Mouse (Mus musculus) midbrain, embryonic 11.5 days (tissue): ENCODE data around the gene Zcchc13. TPM values are rescaled to one million over a fixed set of nuclear protein-coding genes. Genes with fewer than 3 reads are reported as not detected.
A peak's percentile ranks its signal among the peaks of the same experiment; 100 is the strongest.

Source experiments
- ATAC-seq: fragments of 200-750 bp; cut with Nextera tagmentation; 2 replicates; pipeline ENCODE4 v1.8.0; 2017; ENCODE audit warnings: moderate TSS enrichment, moderate library complexity; ENCODE audit not compliant: low FRiP score
- DNase-seq: peaks from one replicate; pipeline ENCODE4 v3.0.0; 2015; ENCODE audit warnings: low spot score; ENCODE audit errors: missing footprints
- H3K27ac ChIP-seq: fragments of 300-500 bp; sonication (generic); 2 replicates; pipeline ENCODE4 v1.5.1; 2014; ENCODE audit warnings: low read depth, low read length
- H3K27me3 ChIP-seq: fragments of 300-500 bp; sonication (generic); 2 replicates; pipeline ENCODE4 v1.6.1; 2014; ENCODE audit warnings: mild to moderate bottlenecking, low read length, moderate library complexity, mixed read lengths; ENCODE audit not compliant: control insufficient read depth, insufficient read depth
- H3K36me3 ChIP-seq: fragments of 300-500 bp; sonication (generic); 2 replicates; pipeline ENCODE4 v1.6.1; 2014; ENCODE audit warnings: mild to moderate bottlenecking, low read length, moderate library complexity, mixed read lengths; ENCODE audit not compliant: control insufficient read depth, insufficient read depth
- H3K4me1 ChIP-seq: fragments of 300-500 bp; sonication (generic); 2 replicates; pipeline ENCODE4 v1.6.1; 2014; ENCODE audit warnings: low read length; ENCODE audit not compliant: control insufficient read depth, insufficient read depth
- H3K4me2 ChIP-seq: fragments of 300-500 bp; sonication (generic); 2 replicates; pipeline ENCODE4 v1.6.1; 2014; ENCODE audit warnings: mild to moderate bottlenecking, moderate library complexity
- H3K4me3 ChIP-seq: fragments of 300-500 bp; sonication (generic); 2 replicates; pipeline ENCODE4 v1.5.1; 2014; ENCODE audit warnings: low read depth, low read length
- H3K9ac ChIP-seq: fragments of 300-500 bp; sonication (generic); 2 replicates; pipeline ENCODE4 v1.6.1; 2014; ENCODE audit warnings: low read length
- H3K9me3 ChIP-seq: fragments of 300-500 bp; sonication (generic); 2 replicates; pipeline ENCODE4 v1.6.1; 2016; ENCODE audit warnings: low read length; ENCODE audit not compliant: control insufficient read depth
- WGBS: fragments of 180-500 bp; shearing (Covaris S2); extraction: QIAGEN DNeasy Blood & Tissue Kit; methylation state at CpG from one replicate; pipeline ENCODE4 v1.1.7; 2014; 5-methylcytosine and 5-hydroxymethylcytosine counted together
- polyA plus RNA-seq: library from polyadenylated mRNA; unstranded; fragments of >200 nt; fragmentation: Nextera tagmentation; extraction: Ambion mirVana; gene quantifications from 2 replicates; pipeline ENCODE4 v1.2.1, GENCODE M21; 2014

The Zcchc13 gene
- polyA plus RNA-seq, 1 experiment from 2014 or later = not detected

DNA sequence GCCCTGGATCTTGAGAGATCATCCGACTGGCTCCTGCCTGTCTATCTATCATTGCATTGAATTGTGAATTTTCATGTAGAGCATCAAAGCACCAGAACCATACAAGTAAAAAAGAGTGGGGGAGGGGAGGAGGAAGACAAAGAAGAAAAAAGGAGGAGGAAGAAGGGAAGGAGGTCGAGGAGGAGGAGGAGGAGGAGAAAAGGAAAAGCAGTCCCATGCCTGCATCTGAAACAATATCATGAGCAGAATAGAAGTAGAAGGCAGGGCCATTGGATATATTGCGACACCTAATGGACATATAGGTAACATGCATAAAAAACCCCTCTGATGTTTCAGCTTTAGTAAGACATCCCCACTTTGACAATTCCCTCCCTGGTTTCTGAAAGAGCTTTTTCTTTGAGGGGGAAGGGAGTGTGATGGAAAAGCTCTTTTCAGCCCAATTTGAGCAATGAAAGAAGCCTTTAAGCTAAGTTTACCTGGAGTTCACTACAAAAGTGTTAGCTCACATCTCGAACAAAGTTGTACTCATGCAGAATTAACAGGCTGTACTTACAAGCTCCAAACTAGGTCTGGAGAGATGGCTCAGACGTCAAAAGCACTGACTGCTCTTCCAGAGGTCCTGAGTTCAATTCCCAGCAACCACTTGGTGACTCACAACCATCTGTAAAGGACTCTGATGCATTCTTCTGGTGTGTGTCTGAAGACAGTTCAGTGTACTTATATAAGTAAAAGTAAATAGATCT, 5.8 kb upstream of the Zcchc13 start:
- H3K4me3 ChIP-seq = no peak overlapping the region
- H3K4me2 ChIP-seq = no peak overlapping the region
- peaks cover 4% of the 10 kb centered on the region for H3K4me1 ChIP-seq
- no peak overlapping the region for H3K27ac ChIP-seq
- no peaks in the 10 kb centered on the region for H3K36me3 ChIP-seq
- WGBS = 19% methylated on average over 5 of the region's 5 CpGs
- ATAC-seq (no peak), DNase-seq (peak; percentile 88)
- no peaks in the 10 kb centered on the region for H3K9me3 ChIP-seq
- 0 out of 2 replicates have a peak, but pooled peaks cover 2% of the 10 kb centered on the region for H3K27me3 ChIP-seq
- H3K9ac ChIP-seq = no peak overlapping the region

DNA sequence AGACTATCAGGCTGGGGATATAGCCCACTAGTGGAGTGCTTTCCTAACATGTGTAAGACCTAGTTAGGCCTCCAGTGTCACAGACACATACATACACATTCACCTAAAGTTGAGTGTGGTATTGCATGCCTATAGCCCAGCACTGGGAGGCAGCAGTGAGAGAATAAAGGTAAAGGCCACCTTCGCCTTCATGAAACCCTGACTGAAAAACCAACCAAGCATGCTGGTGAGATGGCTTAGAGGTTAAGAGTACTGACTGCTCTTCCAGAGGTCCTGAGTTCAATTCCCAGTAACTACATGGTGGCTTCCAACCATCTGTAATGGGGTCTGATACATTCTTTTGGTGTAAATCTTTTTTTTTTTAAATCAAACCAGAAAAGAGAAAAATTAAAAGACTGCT, 1.5 kb upstream of the Zcchc13 start:
- H3K27me3 ChIP-seq = peaks cover 2% of the 10 kb centered on the region; the same call in 1 of the 2 replicates
- H3K9ac ChIP-seq = no peak overlapping the region
- no peak overlapping the region for H3K4me2 ChIP-seq
- no peaks in the 10 kb centered on the region; the same call in 1 of the 2 replicates for H3K4me1 ChIP-seq
- 58% methylated on average over 1 of the region's 1 CpGs for WGBS
- no peaks in the 10 kb centered on the region for H3K36me3 ChIP-seq
- H3K4me3 ChIP-seq = no peak overlapping the region
- H3K9me3 ChIP-seq = no peaks in the 10 kb centered on the region
- H3K27ac ChIP-seq = no peak overlapping the region
- no peak for ATAC-seq
- DNase-seq = no peak

DNA sequence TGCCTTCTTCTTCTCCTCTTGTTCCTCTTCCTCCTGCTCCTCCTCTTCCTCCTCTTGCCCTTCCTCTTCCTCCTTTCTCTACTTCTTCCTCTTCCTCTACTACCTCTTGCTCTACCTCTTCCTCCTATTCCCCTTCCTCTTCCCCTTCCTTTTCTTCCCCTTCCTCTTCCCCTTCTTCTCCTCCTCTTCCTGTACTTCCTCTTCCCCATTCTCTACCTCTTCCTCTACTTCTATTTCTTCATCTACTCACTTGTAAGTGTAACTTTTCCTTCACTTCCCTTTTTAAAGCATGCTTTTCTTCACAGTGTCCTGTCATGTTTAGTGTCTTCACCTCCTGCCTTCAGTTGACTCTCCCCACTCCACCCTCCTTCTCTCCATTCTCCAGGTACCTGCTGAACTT, 3.5 kb downstream of the Zcchc13 start:
- ATAC-seq = no peak

DNA sequence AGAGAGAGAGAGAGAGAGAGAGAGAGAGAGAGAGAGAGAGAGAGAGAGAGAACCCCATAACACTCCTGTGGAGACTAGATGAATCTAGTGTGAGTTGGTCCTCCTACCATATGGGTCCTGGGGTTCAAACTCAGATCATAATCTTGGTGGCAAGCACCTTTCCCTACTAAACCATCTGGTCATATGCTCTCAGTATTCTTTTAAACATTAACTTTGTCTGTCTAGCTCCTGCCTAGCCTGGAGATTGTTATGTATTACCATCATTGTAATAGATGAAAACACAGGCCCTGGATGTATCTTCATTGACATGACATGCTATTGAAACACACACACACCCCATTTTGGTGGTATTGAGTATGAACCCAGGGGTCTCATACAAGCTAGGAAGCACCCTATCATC, 5.6 kb downstream of the Zcchc13 start:
- Histone ChIP-seq H3K9me3 (no peaks in the 10 kb centered on the region), H3K4me1 (no peaks in the 10 kb centered on the region), H3K9ac (no peak overlapping the region), H3K4me3 (no peak overlapping the region), H3K27ac (no peak overlapping the region), H3K27me3 (peaks cover 12% of the 10 kb centered on the region), H3K4me2 (no peak overlapping the region), H3K36me3 (no peaks in the 10 kb centered on the region)
- ATAC-seq = no peak
- no peak for DNase-seq

More for the DNA sequence above, 3.5 kb downstream of the Zcchc13 start:
- Histone ChIP-seq H3K4me1 (no peaks in the 10 kb centered on the region), H3K4me3 (no peak overlapping the region), H3K9ac (no peak overlapping the region), H3K9me3 (no peaks in the 10 kb centered on the region), H3K4me2 (no peak overlapping the region), H3K36me3 (no peaks in the 10 kb centered on the region), H3K27ac (no peak overlapping the region), H3K27me3 (peaks cover 12% of the 10 kb centered on the region)
- no peak for DNase-seq

DNA sequence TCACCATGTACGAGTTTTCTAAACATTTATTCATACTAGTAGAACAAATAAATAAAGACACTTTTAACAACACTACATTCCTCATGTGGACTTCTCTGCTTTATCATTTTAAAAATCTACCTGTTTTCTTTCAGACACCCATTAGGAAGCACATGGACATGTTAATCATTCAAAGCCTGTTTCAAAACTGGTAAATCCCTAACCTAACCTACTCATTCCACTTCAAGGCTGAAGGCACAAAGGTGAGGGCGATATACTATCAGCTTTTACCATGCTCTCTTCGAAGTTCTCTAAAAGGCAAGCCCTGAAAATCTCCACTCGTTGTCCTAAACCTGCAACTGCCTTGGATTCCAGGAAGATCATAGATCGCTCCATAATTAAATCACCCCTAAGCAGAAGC, 8.2 kb downstream of the Zcchc13 start:
- H3K4me2 ChIP-seq = no peak overlapping the region
- H3K27ac ChIP-seq = no peak overlapping the region
- no peak for DNase-seq
- ATAC-seq = no peak
- H3K9ac ChIP-seq = no peak overlapping the region
- H3K27me3 ChIP-seq = peaks cover 12% of the 10 kb centered on the region
- no peaks in the 10 kb centered on the region for H3K36me3 ChIP-seq
- H3K4me1 ChIP-seq = no peaks in the 10 kb centered on the region
- H3K4me3 ChIP-seq = no peak overlapping the region
- H3K9me3 ChIP-seq = no peaks in the 10 kb centered on the region
- WGBS = 86% methylated on average over 5 of the region's 5 CpGs

DNA sequence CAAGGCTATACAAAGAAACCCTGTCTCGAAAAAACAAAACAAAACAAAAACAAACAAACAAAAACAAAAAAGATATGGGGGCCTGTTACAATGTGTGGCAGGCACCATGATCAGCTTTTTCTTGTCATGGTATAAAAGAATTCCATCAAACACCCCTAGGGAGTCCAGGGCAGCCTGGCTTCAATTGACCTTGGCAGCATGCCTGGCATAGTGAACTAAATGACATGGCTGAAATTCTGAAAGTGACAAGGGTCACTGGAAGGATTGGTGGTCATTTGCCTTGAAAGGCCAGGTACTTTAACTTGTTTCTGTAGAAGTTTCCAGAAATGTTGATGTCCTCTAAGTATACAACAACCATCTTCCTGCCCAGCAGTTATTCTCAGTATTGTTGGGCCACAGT, 13.9 kb downstream of the Zcchc13 start:
- Histone ChIP-seq H3K27ac (no peak overlapping the region), H3K27me3 (peaks cover 5% of the 10 kb centered on the region; the same call in 1 of the 2 replicates), H3K4me2 (no peak overlapping the region), H3K36me3 (no peaks in the 10 kb centered on the region), H3K4me3 (no peak overlapping the region), H3K9me3 (no peaks in the 10 kb centered on the region), H3K4me1 (no peaks in the 10 kb centered on the region), H3K9ac (no peak overlapping the region)
- WGBS = 80% methylated on average over 1 of the region's 1 CpGs
- ATAC-seq = no peak
- DNase-seq = no peak

DNA sequence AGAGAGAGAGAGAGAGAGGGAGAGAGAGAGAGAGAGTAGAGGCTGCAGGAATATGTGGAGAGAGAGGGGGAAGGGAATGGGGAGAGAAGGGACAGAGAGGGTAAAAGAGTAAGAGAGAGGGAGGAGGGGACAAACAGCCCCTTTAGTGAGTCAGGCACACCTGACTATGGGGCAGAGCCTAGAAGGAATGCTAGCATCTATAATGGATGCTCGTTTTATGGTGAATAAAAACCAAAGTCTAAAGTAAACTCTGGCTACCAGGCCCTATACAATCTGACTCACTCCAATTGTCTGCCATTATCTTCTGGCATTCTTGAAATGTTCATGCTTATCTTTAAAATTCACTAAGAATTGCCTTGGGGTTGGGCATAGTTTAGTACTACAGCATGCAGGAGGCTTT, 21.7 kb downstream of the Zcchc13 start:
- peaks cover 10% of the 10 kb centered on the region for H3K27me3 ChIP-seq

DNA sequence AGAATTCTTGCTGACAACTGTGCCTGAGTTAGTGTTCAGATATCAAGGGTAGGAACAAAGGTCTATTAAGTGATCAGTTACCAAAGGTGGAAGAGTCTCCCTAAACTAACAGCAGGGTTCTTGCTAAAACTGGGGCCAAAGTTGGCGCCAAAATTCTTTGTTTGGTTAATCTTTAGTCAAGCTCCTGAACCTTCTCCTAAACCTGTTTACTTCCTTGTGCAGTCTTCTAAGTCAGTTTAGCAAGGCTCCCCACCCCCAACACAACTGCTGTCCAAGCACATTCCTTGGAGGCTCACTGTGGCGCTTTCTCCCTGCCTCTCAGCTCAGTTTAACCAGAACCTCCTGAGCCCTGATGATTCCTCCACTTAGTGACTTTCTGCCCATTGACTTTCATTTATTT, 22.6 kb downstream of the Zcchc13 start:
- H3K27ac ChIP-seq = no peak overlapping the region
- DNase-seq = no peak
- no peak overlapping the region for H3K4me2 ChIP-seq
- no peaks in the 10 kb centered on the region for H3K4me1 ChIP-seq
- H3K9me3 ChIP-seq = no peaks in the 10 kb centered on the region
- H3K36me3 ChIP-seq = no peaks in the 10 kb centered on the region
- H3K27me3 ChIP-seq = peaks cover 10% of the 10 kb centered on the region
- H3K4me3 ChIP-seq = no peak overlapping the region
- H3K9ac ChIP-seq = no peak overlapping the region
- ATAC-seq = no peak
- 30% methylated on average over 2 of the region's 2 CpGs for WGBS

More for the DNA sequence above, 21.7 kb downstream of the Zcchc13 start:
- no peak for ATAC-seq
- Histone ChIP-seq H3K27ac (no peak overlapping the region), H3K36me3 (no peaks in the 10 kb centered on the region), H3K9me3 (no peaks in the 10 kb centered on the region), H3K4me2 (no peak overlapping the region), H3K9ac (no peak overlapping the region), H3K4me1 (no peaks in the 10 kb centered on the region), H3K4me3 (no peak overlapping the region)
- no peak for DNase-seq
- 81% methylated on average over 1 of the region's 1 CpGs for WGBS

DNA sequence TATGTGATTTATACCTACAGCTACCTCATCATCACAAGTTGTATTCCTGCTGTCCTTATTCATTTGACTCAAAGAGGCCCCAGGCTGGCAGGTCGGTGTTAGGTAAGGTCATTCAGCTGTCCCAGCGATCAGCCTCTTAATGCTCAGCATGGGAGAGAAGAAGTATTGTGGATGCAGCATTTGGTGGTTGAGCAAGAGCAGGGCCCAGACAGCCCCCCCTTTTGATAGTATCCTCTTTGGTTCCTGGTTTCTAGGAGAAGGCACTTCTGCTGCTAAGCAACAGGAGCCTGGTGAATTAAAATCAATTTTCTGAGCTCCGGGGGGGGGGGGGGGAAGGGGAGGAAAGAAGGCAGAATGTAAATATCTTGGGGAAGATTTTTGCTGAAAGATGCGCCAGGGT, 28.6 kb downstream of the Zcchc13 start:
- ATAC-seq (no peak), DNase-seq (no peak)
- Histone ChIP-seq H3K4me3 (no peak overlapping the region), H3K27ac (no peak overlapping the region), H3K36me3 (no peaks in the 10 kb centered on the region), H3K9ac (no peak overlapping the region), H3K9me3 (no peaks in the 10 kb centered on the region), H3K4me2 (no peak overlapping the region), H3K27me3 (peaks cover 2% of the 10 kb centered on the region; the same call in 1 of the 2 replicates), H3K4me1 (no peaks in the 10 kb centered on the region)
- 45% methylated on average over 4 of the region's 4 CpGs for WGBS
